Mouse (Mus musculus) hematopoietic stem cell, adult 5-6 weeks (primary cell): ENCODE measurements around the gene Tbx18. TPM values are rescaled to one million over a fixed set of nuclear protein-coding genes. Genes with fewer than 3 reads are reported as not detected.

Experiments used
- ATAC-seq, 2 experiments: fragments of 125-278 bp in 1 of 2; replicated peaks in 1 of 2; 2 replicates each; pipeline ENCODE4 v1.8.0; 2016 to 2017; ENCODE audit warnings: inconsistent platforms in 2 of 2, mild to moderate bottlenecking in 2 of 2, moderate number of reproducible peaks in 2 of 2, low read depth in 1 of 2, moderate TSS enrichment in 1 of 2; ENCODE audit not compliant: low FRiP score in 2 of 2, poor library complexity in 2 of 2, severe bottlenecking in 2 of 2, insufficient read depth in 1 of 2, low TSS enrichment in 1 of 2
- total RNA-seq: library from RNA; stranded (forward); fragments of 172-1452, 232-1000 nt; gene quantifications from 2 replicates; pipeline ENCODE4 v1.2.3, GENCODE M21; 2017

The Tbx18 gene
- total RNA-seq: not detected in 2 replicates

- ATAC-seq: peak; percentile 6 to 51; a peak in 2 of 4 replicates
Observed at GRCm38 (mm10) chr9:87730961-87731535, at the start of gene Tbx18. Gene Tbx18 (minus strand): TSS chr9:87731260.

GRCm38 (mm10) chr9:87773951-87774350 is 42.9 kb upstream of the Tbx18 start:
- ATAC-seq: no peak

GRCm38 (mm10) chr9:87755621-87756020 is 24.6 kb upstream of the Tbx18 start:
- ATAC-seq: no peak

GRCm38 (mm10) chr9:87741599-87741998 is 10.5 kb upstream of the Tbx18 start:
- ATAC-seq: no peak

- peak; percentile 75 to 84 for ATAC-seq
Observed at GRCm38 (mm10) chr9:87740667-87741066, 9.6 kb upstream of the Tbx18 start.

GRCm38 (mm10) chr9:87740241-87740645 is 9.2 kb upstream of the Tbx18 start:
- peak; percentile 20 to 31; a peak in 2 of 4 replicates for ATAC-seq

- 0 out of 4 replicates have a peak, but pooled peaks of 1 of the 2 experiments have one; percentile 12 for ATAC-seq
Observed at GRCm38 (mm10) chr9:87739543-87740161, 8.6 kb upstream of the Tbx18 start.

- no peak for ATAC-seq
Observed at GRCm38 (mm10) chr9:87738766-87739542, 7.9 kb upstream of the Tbx18 start.

- ATAC-seq: no peak
Observed at GRCm38 (mm10) chr9:87738123-87738522, 7.1 kb upstream of the Tbx18 start.

- ATAC-seq: no peak
Observed at GRCm38 (mm10) chr9:87737271-87737670, 6.2 kb upstream of the Tbx18 start.

GRCm38 (mm10) chr9:87735046-87735445 is 4.0 kb upstream of the Tbx18 start:
- ATAC-seq: no peak

- ATAC-seq: no peak
Observed at GRCm38 (mm10) chr9:87734631-87735030, 3.6 kb upstream of the Tbx18 start.

- ATAC-seq: no peak
Observed at GRCm38 (mm10) chr9:87733732-87734131, 2.7 kb upstream of the Tbx18 start.

- ATAC-seq: no peak
Observed at GRCm38 (mm10) chr9:87733236-87733630, 2.2 kb upstream of the Tbx18 start.

GRCm38 (mm10) chr9:87732416-87733235 is 1.6 kb upstream of the Tbx18 start:
- ATAC-seq: no peak

GRCm38 (mm10) chr9:87730271-87730960 is 644 bp downstream of the Tbx18 start:
- no peak; a peak in 1 of 4 replicates for ATAC-seq
